8 mouse cellular contexts compared by ENCODE assay signal in the genomic region with DNA sequence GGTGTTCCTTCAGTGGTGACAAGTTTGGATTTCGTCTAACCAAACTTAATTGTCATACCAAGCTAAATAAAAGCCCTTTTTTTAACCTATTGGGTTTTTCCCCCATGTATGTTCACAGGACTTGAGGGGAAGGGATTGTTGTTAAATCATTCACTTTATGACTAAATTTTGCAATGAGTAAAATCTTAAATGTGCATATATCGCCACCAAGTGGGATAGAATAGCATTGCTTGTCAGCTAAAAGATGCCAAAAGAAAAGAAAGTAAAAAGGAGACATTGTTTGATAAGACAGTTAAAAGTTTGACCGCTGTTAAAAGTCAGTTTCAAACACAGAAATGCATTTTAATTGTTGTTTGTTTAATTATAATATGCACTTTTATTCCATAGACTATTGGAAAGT.
DNase-seq lines count a peak whose midpoint lies in the region; ATAC-seq and TF ChIP-seq lines count a peak whose summit lies in the region.

No protein-coding gene starts in this region.

- peak; percentile 80 for TF ChIP-seq CTCF in left cerebral cortex, adult 2 months (IDR thresholded peaks at IDR 0.05)
- TF ChIP-seq CTCF in G1E (IDR thresholded peaks at IDR 0.05; ENCODE audit: low read depth, low read length), result 0 out of 2 replicates have a peak, but pooled peaks have one; percentile 6

- no peak overlapping the region for H3K9ac ChIP-seq in embryonic facial prominence, embryonic 11.5 days (replicated peaks; ENCODE audit: low read length)

- ATAC-seq in embryonic facial prominence, embryonic 11.5 days (replicated peaks; ENCODE audit: insufficient number of reproducible peaks, low FRiP score, low TSS enrichment, low read depth), result no peak
- no peak for ATAC-seq in G1E (ENCODE audit: extremely low read depth, insufficient number of reproducible peaks, low FRiP score, poor library complexity, severe bottlenecking)
- peak; percentile 43; the same call in 1 of the 2 replicates for ATAC-seq in megakaryocyte, adult 5-6 weeks (ENCODE audit: poor library complexity, severe bottlenecking)

- H3K4me3 ChIP-seq in embryonic facial prominence, embryonic 11.5 days (ENCODE audit: low read depth, low read length), result no peak overlapping the region
- H3K4me3 ChIP-seq in embryonic facial prominence, embryonic 10.5 days, result no peak overlapping the region
- H3K4me3 ChIP-seq in left cerebral cortex, adult 2 months, result no peak overlapping the region
- H3K4me3 ChIP-seq in G1E (ENCODE audit: low read depth, low read length), result no peak overlapping the region

- intact Hi-C loops in left cerebral cortex, adult 2 months (cut with DNase I), result loop anchor here (1.0 to 2.0 kb wide), 2 partner anchors 40 to 284 kb away; no protein-coding TSS in a partner anchor
- intact Hi-C loops in left cerebral cortex, postnatal 10 days (cut with DNase I), result loop anchor here (2.0 to 5.0 kb wide), 2 partner anchors 41 to 284 kb away; no protein-coding TSS in a partner anchor
- intact Hi-C loops in gastrocnemius, postnatal 36 days (cut with DNase I), result loop anchor here (2.0 to 5.0 kb wide), 3 partner anchors 41 to 312 kb away; no protein-coding TSS in a partner anchor

- peak; percentile 44 for DNase-seq in embryonic facial prominence, embryonic 11.5 days (ENCODE audit: low spot score)
- DNase-seq in embryonic facial prominence, embryonic 10.5 days (ENCODE audit: low spot score), result no peak
- no peak for DNase-seq in left cerebral cortex, adult 2 months (ENCODE audit: extremely low spot score in 1 of 2, low spot score in 2 of 2)
- no peak for DNase-seq in left cerebral cortex, postnatal 10 days (ENCODE audit: extremely low spot score in 1 of 2, low spot score in 2 of 2)
- DNase-seq in G1E (ENCODE audit: low spot score), result no peak
- no peak for DNase-seq in urinary bladder, postnatal 36 days (ENCODE audit: low spot score in 2 of 2)
- no peak for DNase-seq in gastrocnemius, postnatal 36 days

- no peaks in the 10 kb centered on the region for H3K9me3 ChIP-seq in embryonic facial prominence, embryonic 11.5 days (replicated peaks; ENCODE audit: control insufficient read depth, low read length)
- no peaks in the 10 kb centered on the region for H3K9me3 ChIP-seq in embryonic facial prominence, embryonic 10.5 days
- no peaks in the 10 kb centered on the region for H3K9me3 ChIP-seq in G1E (replicated peaks)

- H3K27me3 ChIP-seq in embryonic facial prominence, embryonic 11.5 days (ENCODE audit: control insufficient read depth, insufficient read depth, low read length), result no peaks in the 10 kb centered on the region
- H3K27me3 ChIP-seq in embryonic facial prominence, embryonic 10.5 days (replicated peaks; ENCODE audit: low read depth, poor library complexity, severe bottlenecking), result no peaks in the 10 kb centered on the region
- H3K27me3 ChIP-seq in G1E (ENCODE audit: insufficient read depth, low read length), result no peaks in the 10 kb centered on the region

- H3K4me2 ChIP-seq in embryonic facial prominence, embryonic 11.5 days (ENCODE audit: low read depth, low read length), result no peak overlapping the region

- 79% methylated on average over 3 of the region's 3 CpGs for WGBS in embryonic facial prominence, embryonic 11.5 days
- 77% methylated on average over 3 of the region's 3 CpGs for WGBS in embryonic facial prominence, embryonic 10.5 days

- H3K4me1 ChIP-seq in embryonic facial prominence, embryonic 11.5 days (ENCODE audit: control insufficient read depth, insufficient read depth, low read length), result no peaks in the 10 kb centered on the region
- H3K4me1 ChIP-seq in embryonic facial prominence, embryonic 10.5 days, result no peaks in the 10 kb centered on the region
- H3K4me1 ChIP-seq in G1E (ENCODE audit: insufficient read depth, low read depth, low read length), result peaks cover 28% of the 10 kb centered on the region

- H3K36me3 ChIP-seq in embryonic facial prominence, embryonic 11.5 days (replicated peaks; ENCODE audit: control insufficient read depth, insufficient read depth, low read depth, low read length), result no peaks in the 10 kb centered on the region
- peaks cover 36% of the 10 kb centered on the region for H3K36me3 ChIP-seq in embryonic facial prominence, embryonic 10.5 days (replicated peaks)
- H3K36me3 ChIP-seq in G1E (replicated peaks), result peaks cover 26% of the 10 kb centered on the region

- H3K27ac ChIP-seq in embryonic facial prominence, embryonic 11.5 days (replicated peaks; ENCODE audit: low read depth, low read length), result no peak overlapping the region
- H3K27ac ChIP-seq in embryonic facial prominence, embryonic 10.5 days (replicated peaks), result no peak overlapping the region
- no peak overlapping the region for H3K27ac ChIP-seq in left cerebral cortex, adult 2 months
